Mouse (Mus musculus) heart, embryonic 10.5 days (tissue): ENCODE results near the gene Wfdc5. TPM values are rescaled to one million over a fixed set of nuclear protein-coding genes. Genes with fewer than 3 reads are reported as not detected.

ENCODE experiments used
- DNase-seq: peaks from one replicate; pipeline ENCODE4 v3.0.0-alpha.2; 2017; ENCODE audit warnings: low spot score
- H3K27ac ChIP-seq: fragments of 300-500 bp; sonication (generic); 2 replicates; pipeline ENCODE4 v1.5.1; 2016; ENCODE audit warnings: mild to moderate bottlenecking
- H3K27me3 ChIP-seq: fragments of 300-500 bp; sonication (generic); 2 replicates; pipeline ENCODE4 v1.6.1; 2016; ENCODE audit warnings: mild to moderate bottlenecking; ENCODE audit not compliant: poor library complexity, insufficient read depth, severe bottlenecking
- H3K36me3 ChIP-seq: fragments of 300-500 bp; sonication (generic); 2 replicates; pipeline ENCODE4 v1.6.1; 2016; ENCODE audit warnings: mild to moderate bottlenecking, moderate library complexity
- H3K4me1 ChIP-seq: fragments of 300-500 bp; sonication (generic); 2 replicates; pipeline ENCODE4 v1.6.1; 2016; ENCODE audit warnings: mild to moderate bottlenecking
- H3K4me3 ChIP-seq: fragments of 300-500 bp; sonication (generic); 2 replicates; pipeline ENCODE4 v1.5.1; 2016; ENCODE audit warnings: mild to moderate bottlenecking, moderate library complexity
- H3K9me3 ChIP-seq: fragments of 300-500 bp; sonication (generic); 2 replicates; pipeline ENCODE4 v1.6.1; 2016; ENCODE audit warnings: mild to moderate bottlenecking, moderate library complexity
- WGBS: fragments of 180-500 bp; shearing (Covaris S2); methylation state at CpG from one replicate; pipeline ENCODE4 v1.1.7; 2016; 5-methylcytosine and 5-hydroxymethylcytosine counted together
- polyA plus RNA-seq: library from polyadenylated mRNA; unstranded; fragments of >200 nt; fragmentation: Nextera tagmentation; extraction: Ambion mirVana; gene quantifications from 2 replicates; pipeline ENCODE4 v1.2.1, GENCODE M21; 2016

Wfdc5 gene
- polyA plus RNA-seq, 1 experiment from 2014 or later = not detected

GRCm38 (mm10) chr2:164137754-164138153, 44.8 kb downstream of the Wfdc5 start:
- no peak for DNase-seq
- WGBS = 65% methylated on average over 6 of the region's 6 CpGs
- peaks cover 59% of the 10 kb centered on the region for H3K4me1 ChIP-seq

GRCm38 (mm10) chr2:164136393-164136792, 46.1 kb downstream of the Wfdc5 start:
- H3K27ac ChIP-seq = peak overlapping the region; percentile 37; the same call in 1 of the 2 replicates
- H3K4me1 ChIP-seq = peaks cover 46% of the 10 kb centered on the region
- H3K27me3 ChIP-seq = no peaks in the 10 kb centered on the region
- 30% methylated on average over 2 of the region's 2 CpGs for WGBS
- no peak overlapping the region for H3K4me3 ChIP-seq
- H3K9me3 ChIP-seq = no peaks in the 10 kb centered on the region
- no peaks in the 10 kb centered on the region for H3K36me3 ChIP-seq
- no peak for DNase-seq

More at GRCm38 (mm10) chr2:164137754-164138153, 44.8 kb downstream of the Wfdc5 start:
- H3K9me3 ChIP-seq = no peaks in the 10 kb centered on the region
- H3K27me3 ChIP-seq = no peaks in the 10 kb centered on the region
- H3K27ac ChIP-seq = peak overlapping the region; percentile 37
- H3K36me3 ChIP-seq = no peaks in the 10 kb centered on the region
- H3K4me3 ChIP-seq = no peak overlapping the region

- no peak for DNase-seq
- 84% methylated on average over 1 of the region's 1 CpGs for WGBS
- Histone ChIP-seq H3K4me3 (no peak overlapping the region), H3K36me3 (no peaks in the 10 kb centered on the region), H3K9me3 (no peaks in the 10 kb centered on the region), H3K27me3 (no peaks in the 10 kb centered on the region), H3K27ac (no peak overlapping the region), H3K4me1 (peaks cover 36% of the 10 kb centered on the region)
Observed at GRCm38 (mm10) chr2:164135367-164135766, 47.2 kb downstream of the Wfdc5 start.

- no peaks in the 10 kb centered on the region for H3K27me3 ChIP-seq
- H3K27ac ChIP-seq = no peak overlapping the region
- no peaks in the 10 kb centered on the region for H3K36me3 ChIP-seq
- DNase-seq = no peak
- H3K4me1 ChIP-seq = peaks cover 32% of the 10 kb centered on the region; the same call in 1 of the 2 replicates
- 66% methylated on average over 6 of the region's 6 CpGs for WGBS
- H3K4me3 ChIP-seq = no peak overlapping the region
- H3K9me3 ChIP-seq = no peaks in the 10 kb centered on the region
Observed at GRCm38 (mm10) chr2:164134563-164134962, 48.0 kb downstream of the Wfdc5 start.

GRCm38 (mm10) chr2:164131586-164131985, 51.0 kb downstream of the Wfdc5 start:
- no peak overlapping the region for H3K27ac ChIP-seq
- no peaks in the 10 kb centered on the region for H3K9me3 ChIP-seq
- H3K27me3 ChIP-seq = no peaks in the 10 kb centered on the region
- H3K4me1 ChIP-seq = peaks cover 13% of the 10 kb centered on the region; the same call in 1 of the 2 replicates
- H3K4me3 ChIP-seq = no peak overlapping the region
- WGBS = 86% methylated on average over 1 of the region's 1 CpGs
- DNase-seq = no peak
- H3K36me3 ChIP-seq = no peaks in the 10 kb centered on the region

GRCm38 (mm10) chr2:164128576-164129411, 53.7 kb downstream of the Wfdc5 start:
- H3K27ac ChIP-seq = no peak overlapping the region
- no peaks in the 10 kb centered on the region for H3K4me1 ChIP-seq
- 93% methylated on average over 12 of the region's 12 CpGs for WGBS
- peaks cover 6% of the 10 kb centered on the region for H3K36me3 ChIP-seq
- no peaks in the 10 kb centered on the region for H3K27me3 ChIP-seq
- no peaks in the 10 kb centered on the region for H3K9me3 ChIP-seq
- no peak for DNase-seq
- H3K4me3 ChIP-seq = no peak overlapping the region

GRCm38 (mm10) chr2:164127297-164127696, 55.2 kb downstream of the Wfdc5 start:
- WGBS = 94% methylated on average over 2 of the region's 2 CpGs

GRCm38 (mm10) chr2:164126533-164126955, 56.0 kb downstream of the Wfdc5 start:
- Histone ChIP-seq H3K36me3 (peaks cover 16% of the 10 kb centered on the region), H3K27me3 (no peaks in the 10 kb centered on the region), H3K4me1 (no peaks in the 10 kb centered on the region), H3K4me3 (no peak overlapping the region), H3K27ac (no peak overlapping the region), H3K9me3 (no peaks in the 10 kb centered on the region)
- WGBS = 86% methylated on average over 13 of the region's 13 CpGs
- DNase-seq = no peak

More at GRCm38 (mm10) chr2:164127297-164127696, 55.2 kb downstream of the Wfdc5 start:
- H3K36me3 ChIP-seq = peaks cover 15% of the 10 kb centered on the region
- no peaks in the 10 kb centered on the region for H3K27me3 ChIP-seq
- H3K4me3 ChIP-seq = no peak overlapping the region
- no peak for DNase-seq
- H3K27ac ChIP-seq = no peak overlapping the region
- H3K9me3 ChIP-seq = no peaks in the 10 kb centered on the region
- H3K4me1 ChIP-seq = no peaks in the 10 kb centered on the region

Other genes with a start within 250 kb of the Wfdc5 start
- 274 and 296 TPM in 2 replicates for gene Ywhab, start 187.8 kb downstream of the Wfdc5 start, polyA plus RNA-seq
- gene Pabpc1l, start 157.3 kb downstream of the Wfdc5 start, polyA plus RNA-seq = 0.63 and 1.1 TPM in 2 replicates
- gene Stk4, start 112.4 kb downstream of the Wfdc5 start, polyA plus RNA-seq = 20.5 and 23.6 TPM in 2 replicates
- gene Tomm34, start 111.6 kb downstream of the Wfdc5 start, polyA plus RNA-seq = 58.7 and 65.0 TPM in 2 replicates
- gene Kcns1, start 11.6 kb downstream of the Wfdc5 start, polyA plus RNA-seq = not detected in 2 replicates
- not detected in 2 replicates for gene Wfdc12, start 7.9 kb upstream of the Wfdc5 start, polyA plus RNA-seq
- gene Wfdc15a, start 17.4 kb upstream of the Wfdc5 start, polyA plus RNA-seq = not detected in 2 replicates
- gene Wfdc15b, start 38.9 kb upstream of the Wfdc5 start, polyA plus RNA-seq = not detected in 2 replicates
- gene Svs2, start 55.7 kb upstream of the Wfdc5 start, polyA plus RNA-seq = not detected in 2 replicates
- gene Svs3b, start 73.9 kb upstream of the Wfdc5 start, polyA plus RNA-seq = not detected in 2 replicates
- gene Svs4, start 95.7 kb upstream of the Wfdc5 start, polyA plus RNA-seq = not detected in 2 replicates
- gene Svs3a, start 106.5 kb upstream of the Wfdc5 start, polyA plus RNA-seq = not detected in 2 replicates
- not detected in 2 replicates for gene Svs6, start 134.0 kb upstream of the Wfdc5 start, polyA plus RNA-seq
- gene Svs5, start 150.0 kb upstream of the Wfdc5 start, polyA plus RNA-seq = not detected in 2 replicates
- gene Slpi, start 206.4 kb upstream of the Wfdc5 start, polyA plus RNA-seq = 0.92 TPM in 1 of 2 replicates, not detected in the other
- 0.02 and 0.08 TPM in 2 replicates for gene Rbpjl, start 220.4 kb upstream of the Wfdc5 start, polyA plus RNA-seq
- gene Matn4, start 222.4 kb upstream of the Wfdc5 start, polyA plus RNA-seq = 0.76 and 1.2 TPM in 2 replicates